Mouse (Mus musculus): ENCODE results near the gene Ppa2. TPM values are rescaled to one million over a fixed set of nuclear protein-coding genes. Genes with fewer than 3 reads are reported as not detected.
A peak's percentile ranks its signal among the peaks of the same experiment; 100 is the strongest.

The Ppa2 gene
- total RNA-seq, 2 experiments from 2014 or later = 150 to 157 TPM

DNA sequence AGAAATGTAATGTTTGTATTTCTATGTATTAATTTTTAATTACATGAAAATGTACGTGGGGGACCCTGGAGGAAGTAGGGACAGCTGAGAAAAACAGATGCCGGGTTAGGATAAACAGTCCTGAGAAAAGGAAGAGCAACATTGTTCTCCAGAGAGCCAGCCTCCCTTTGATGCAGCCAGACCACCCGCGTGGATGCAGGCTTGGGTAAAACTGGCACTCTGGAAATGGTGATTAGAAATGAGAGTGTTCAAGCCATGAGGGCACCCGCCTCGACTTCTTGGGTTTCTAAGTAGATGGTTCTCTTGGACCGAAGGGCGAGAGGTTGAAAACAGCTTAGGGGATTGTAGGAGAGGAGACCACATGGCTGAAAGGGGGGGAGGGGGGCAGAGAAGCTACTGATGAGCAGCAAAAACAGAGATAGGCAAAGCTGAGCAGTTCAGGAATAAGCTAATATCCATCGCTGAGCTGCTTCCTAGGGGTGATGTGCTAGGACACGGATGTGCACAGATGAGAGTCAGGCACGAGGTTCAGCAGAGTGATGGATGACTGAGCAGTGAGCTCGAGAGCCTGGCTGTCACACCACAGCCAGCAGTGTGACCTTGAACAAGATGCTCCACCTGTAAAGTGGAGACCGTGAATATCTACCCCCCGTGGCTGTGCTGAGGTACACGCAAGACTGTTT, 21.4 kb downstream of the Ppa2 start:
- no peak for DNase-seq

DNA sequence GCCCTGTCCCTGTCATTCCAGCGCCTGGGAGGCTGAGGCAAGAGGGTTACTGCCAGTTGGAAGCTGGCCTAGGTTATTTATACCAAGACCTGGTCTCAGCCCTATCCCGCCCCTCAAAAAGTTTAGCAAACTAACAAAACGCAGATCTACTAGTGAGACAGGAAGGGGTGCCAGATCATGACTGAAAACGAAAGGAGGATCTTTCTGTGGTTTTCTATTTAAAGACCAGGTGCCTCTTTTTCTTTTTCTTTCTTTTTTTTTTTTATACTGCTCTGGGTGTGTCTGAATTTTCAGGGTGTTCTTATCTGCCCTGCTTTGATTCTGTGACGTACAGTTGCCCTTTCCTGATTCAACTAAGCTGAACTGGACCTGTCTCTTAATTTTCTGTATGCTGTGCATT, 22.4 kb downstream of the Ppa2 start:
- no peak for DNase-seq

DNA sequence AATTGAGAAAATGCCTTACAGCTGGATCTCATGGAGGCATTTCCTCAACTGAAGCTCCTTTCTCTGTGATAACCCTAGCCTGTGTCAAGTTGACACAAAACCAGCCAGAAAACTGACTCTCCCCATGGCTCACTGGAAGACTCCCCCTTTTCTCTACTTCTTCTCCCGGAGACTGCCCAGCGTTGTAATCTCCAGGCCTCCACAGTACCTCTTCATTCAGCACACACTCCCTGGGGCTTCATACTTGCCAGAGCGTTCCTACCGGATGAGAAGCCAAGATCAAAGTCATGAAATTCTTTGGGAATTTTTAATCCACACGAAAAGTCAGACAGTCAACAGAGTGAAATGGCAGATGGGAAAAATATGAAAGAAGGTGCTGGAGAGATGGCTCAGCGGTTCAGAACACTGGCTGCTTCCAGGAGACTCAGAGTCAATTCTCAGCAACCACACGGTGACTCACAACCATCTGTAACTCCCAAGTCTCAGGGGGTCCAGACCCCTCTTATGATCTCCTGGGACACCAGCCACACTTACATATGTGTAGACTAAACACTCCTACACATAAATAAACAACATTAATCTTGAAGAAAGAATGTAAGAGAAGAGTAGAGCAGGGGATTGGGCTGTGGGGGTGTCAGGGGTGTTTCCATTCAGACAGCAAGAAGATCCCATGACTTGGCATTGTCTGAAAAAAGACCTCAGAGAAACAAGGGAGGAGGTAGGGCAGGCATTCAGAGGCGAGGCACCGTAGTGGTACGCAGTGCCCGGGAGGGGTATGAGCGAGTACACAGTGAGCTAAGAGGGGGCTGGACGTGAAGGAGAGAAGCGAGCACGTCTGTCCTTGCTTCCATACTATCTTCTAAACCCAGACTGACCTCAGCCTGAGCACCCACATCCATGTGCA, 23.6 kb downstream of the Ppa2 start:
- DNase-seq = no peak

- no peak for DNase-seq
Observed at GRCm38 (mm10) chr3:133334691-133335090, 24.8 kb downstream of the Ppa2 start.

- DNase-seq = no peak
Observed at GRCm38 (mm10) chr3:133335166-133335565, 25.3 kb downstream of the Ppa2 start.

GRCm38 (mm10) chr3:133336400-133336799, 26.5 kb downstream of the Ppa2 start:
- no peak for DNase-seq

- DNase-seq = peak; percentile 60 to 62
Observed at GRCm38 (mm10) chr3:133338851-133339356, 29.0 kb downstream of the Ppa2 start.

- peak; percentile 42 to 55 for DNase-seq
Observed at GRCm38 (mm10) chr3:133339411-133339823, 29.5 kb downstream of the Ppa2 start.

DNA sequence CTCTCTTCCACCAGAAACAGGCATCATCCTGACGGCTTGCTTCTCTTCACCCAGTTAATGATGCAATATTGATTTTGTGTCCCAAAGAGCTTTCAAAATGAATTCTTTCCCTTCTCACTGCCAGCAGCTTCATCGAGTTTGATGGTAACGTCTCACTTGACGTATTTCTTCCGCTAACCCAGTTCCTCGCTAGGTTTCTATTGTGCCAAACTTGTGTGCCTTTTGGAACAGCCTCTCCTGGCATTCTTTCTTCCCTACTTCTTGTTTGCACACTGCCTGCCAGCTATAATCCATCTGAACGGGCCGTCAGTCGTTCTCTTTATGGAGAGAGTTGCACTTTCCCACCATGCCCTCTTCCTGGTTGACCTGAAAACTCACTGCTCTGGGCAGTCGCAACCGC, 31.2 kb downstream of the Ppa2 start:
- DNase-seq = no peak

DNA sequence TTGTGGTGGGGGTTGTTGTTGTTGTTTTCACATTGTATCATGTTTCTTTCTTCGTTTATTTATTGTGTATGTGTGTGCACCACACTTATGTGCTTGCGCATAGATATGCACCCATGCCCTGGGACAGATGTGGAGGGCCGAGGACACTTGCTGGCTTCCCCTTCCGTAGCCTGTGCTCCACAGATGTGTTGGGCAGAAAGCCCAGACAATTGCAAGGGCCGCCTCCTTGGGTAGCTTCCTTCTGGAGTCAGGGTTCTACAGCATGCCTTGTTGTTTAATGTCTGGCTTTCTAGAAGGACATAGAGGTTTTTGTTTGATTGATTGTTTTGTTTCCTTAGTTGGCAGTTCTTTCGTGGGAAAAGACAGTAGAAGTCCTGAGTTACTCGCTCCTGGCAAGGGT, 37.6 kb downstream of the Ppa2 start:
- no peak for DNase-seq

DNA sequence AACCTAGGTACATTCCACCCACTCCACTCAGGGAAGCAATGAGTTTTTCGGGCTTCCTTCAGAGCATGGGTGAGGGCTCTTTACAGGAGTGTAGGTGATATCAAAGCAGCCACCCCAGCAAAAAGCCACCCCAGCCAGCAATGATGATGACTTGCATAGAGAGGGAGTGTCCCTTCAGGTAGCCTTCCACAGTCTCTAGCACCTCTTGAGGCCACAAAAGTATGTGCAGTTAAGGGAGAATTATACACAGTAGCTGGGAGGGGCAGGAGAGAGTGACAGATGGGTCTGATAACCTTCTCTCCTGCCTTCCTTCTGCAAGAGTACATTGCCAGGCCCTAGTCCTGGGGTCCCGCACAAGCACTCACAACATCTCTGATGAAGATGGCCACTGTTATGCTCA, 38.9 kb downstream of the Ppa2 start:
- DNase-seq = no peak

DNA sequence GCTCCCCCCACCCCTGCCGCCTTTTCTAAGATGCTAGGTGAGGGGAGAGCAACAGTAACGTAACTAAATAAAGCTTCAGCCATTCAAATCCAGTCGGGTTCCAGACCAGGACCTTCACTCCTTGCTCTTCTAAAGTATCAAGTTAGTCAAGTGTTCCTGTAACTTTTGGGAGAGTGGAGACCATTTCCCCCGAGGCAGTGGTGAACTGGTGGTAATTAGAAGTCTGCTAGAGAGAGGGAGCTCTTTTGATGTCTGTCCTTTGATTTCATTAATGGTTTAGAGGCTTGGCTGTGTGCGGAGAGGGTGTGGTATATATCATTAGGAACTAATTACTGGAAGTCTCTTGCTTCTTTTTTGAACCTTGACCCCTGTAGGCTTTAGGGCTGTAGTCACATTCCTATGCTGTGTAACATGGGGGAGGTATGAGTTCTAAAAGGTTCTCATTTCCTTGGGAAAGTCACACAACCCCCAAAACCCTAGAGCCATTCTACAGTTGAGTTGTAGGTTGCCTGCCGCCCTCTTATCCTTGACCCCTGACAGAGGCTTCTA, 47.6 kb downstream of the Ppa2 start:
- DNase-seq = no peak

- no peak for DNase-seq
Observed at GRCm38 (mm10) chr3:133357977-133358376, 48.1 kb downstream of the Ppa2 start.

GRCm38 (mm10) chr3:133361406-133361805, 51.5 kb downstream of the Ppa2 start:
- DNase-seq = no peak

DNA sequence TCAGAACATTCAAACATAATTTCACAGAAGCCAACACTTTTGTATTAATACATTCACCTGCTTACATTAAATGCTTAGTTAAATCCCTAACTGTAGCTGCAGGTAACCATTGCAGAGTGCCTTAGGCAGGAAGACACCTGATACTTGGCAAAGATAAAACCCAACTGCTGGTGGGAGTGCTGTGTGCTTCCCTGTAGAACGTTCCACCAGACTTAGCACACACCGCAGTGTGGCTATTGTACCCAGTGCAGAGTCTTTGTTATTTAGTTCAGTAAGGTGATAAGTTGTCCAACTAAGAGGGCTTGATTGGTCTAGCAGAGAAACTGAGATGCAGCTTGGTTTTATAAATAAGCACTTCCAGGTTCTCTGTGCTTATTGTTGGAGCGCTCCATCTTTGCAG, 54.2 kb downstream of the Ppa2 start:
- no peak for DNase-seq

DNA sequence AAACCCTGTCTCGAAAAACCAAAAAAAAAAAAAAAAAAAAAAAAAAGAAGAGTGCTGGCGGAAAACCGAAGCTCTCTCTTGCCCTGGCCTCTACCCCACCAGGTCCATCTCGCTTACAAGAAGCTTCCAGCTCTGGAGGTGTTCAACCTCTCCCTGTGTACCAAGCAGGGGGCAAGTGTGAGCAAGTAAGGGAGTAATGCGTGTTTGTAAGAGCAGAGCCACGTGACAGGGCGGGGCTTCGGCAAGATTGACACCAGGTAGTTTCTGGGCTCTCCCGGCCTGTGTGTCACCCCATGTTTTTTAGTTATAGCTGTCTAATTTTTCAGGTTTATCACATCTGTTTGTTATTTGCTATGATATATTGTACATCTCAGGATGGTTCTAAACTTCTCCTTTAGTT, 56.2 kb downstream of the Ppa2 start:
- no peak for DNase-seq

- DNase-seq = no peak
Observed at GRCm38 (mm10) chr3:133378174-133378573, 68.3 kb downstream of the Ppa2 start.

DNA sequence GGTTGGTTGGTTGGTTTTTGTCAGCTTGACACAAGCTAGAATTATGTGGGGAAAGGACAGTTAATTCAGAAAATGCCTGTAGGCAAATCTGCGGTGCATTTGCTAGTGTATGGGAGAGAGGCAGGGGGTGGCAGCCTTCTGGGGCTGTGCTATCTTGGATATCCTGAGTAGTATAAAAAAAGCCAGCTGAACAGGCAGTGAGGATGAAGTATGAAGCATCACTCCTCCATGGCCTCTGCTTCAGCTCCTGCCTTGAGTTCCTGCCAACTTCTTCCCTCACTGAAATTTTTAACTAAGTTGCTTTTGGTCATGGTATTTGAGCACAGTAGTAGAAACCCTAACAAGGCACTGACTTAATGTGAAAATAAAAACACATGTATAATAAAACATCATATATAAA, 70.1 kb downstream of the Ppa2 start:
- DNase-seq = no peak

- DNase-seq = no peak
Observed at GRCm38 (mm10) chr3:133381519-133381918, 71.6 kb downstream of the Ppa2 start.

GRCm38 (mm10) chr3:133382147-133382546, 72.2 kb downstream of the Ppa2 start:
- no peak for DNase-seq

GRCm38 (mm10) chr3:133384164-133384708, 74.3 kb downstream of the Ppa2 start:
- DNase-seq = peak; percentile 12 to 27

GRCm38 (mm10) chr3:133387283-133387682, 77.4 kb downstream of the Ppa2 start:
- DNase-seq = no peak
